Mouse (Mus musculus) T-cell, adult 2 months (primary cell): ENCODE data around the gene Fmo5.

Experiments used
- DNase-seq: peaks from one replicate; pipeline ENCODE4 v3.0.0; 2022; ENCODE audit warnings: low spot score

Fmo5 gene

GRCm38 (mm10) chr3:97680631-97681320, 52.2 kb downstream of the Fmo5 start:
- DNase-seq, result peak; percentile 82

- peak; percentile 72 for DNase-seq
Measured at GRCm38 (mm10) chr3:97681321-97682158, 52.9 kb downstream of the Fmo5 start.

DNA sequence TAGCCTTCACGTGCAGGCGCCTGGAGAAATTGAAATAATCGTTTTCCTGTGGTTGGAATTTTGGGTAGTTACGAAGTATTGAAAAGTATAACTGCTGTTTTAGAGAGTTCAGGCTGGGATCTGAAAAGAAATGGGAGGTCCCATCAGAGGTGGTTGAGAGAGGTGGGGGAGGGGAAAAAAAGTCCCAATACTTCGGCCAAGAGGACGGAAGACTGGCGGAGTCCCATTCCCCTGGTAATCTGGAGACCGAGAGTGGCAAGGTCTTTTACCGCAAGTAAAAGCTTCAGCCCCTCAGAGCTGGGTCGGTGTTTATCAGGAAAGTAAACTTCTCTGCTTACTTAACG, 53.5 kb downstream of the Fmo5 start:
- DNase-seq, result no peak

DNA sequence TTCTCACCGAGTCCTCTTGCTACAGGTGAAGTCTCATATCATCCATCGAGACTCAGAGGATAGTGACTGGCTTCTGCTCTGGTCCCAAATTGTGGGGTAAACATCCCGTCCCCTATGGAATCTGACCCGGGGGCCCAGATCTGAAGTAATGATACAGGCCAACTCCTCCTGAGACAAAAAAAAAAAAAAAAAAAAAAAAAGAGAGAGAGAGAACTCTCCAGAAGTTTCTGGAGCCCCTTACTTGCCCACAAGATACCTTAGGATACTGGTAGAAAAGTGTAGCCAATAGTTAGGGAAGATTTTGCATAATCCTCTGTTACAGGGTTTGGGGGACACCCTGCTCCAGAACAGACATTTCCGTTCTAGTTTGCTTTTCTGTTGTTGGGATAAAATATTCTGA, 54.0 kb downstream of the Fmo5 start:
- no peak for DNase-seq

DNA sequence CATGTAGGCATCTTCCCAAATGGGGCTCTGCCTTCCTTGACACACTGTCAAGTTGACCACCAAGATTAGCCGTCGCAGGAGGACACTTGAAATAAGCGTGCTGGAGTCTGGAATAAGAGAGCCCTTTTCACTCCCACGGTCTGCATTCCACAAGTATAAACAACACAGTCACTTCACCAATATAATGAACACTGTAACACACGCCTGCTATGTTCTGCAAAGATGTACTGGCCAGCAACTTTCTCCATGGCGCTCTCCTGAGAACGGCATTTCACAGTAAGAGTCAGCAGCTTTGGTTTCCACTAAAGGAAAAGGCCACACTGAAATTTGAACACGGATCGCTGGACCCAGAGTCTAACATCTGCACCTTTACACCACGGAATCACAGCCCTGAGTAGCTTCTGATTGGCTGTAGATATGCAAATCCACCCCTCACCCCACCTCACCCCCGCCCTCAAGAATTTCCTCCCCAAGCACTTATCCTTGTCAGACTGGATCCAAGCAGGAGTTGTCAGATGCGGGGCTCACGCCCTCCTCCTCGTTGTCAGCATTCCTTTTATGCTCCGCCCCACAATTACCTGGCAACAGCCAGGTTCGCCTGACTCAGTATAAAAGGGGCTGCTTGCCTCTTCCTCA, 55.1 kb downstream of the Fmo5 start:
- no peak for DNase-seq

GRCm38 (mm10) chr3:97686372-97687117, 57.9 kb downstream of the Fmo5 start:
- DNase-seq, result no peak

- DNase-seq, result no peak
Measured at GRCm38 (mm10) chr3:97689289-97689688, 60.7 kb downstream of the Fmo5 start.

DNA sequence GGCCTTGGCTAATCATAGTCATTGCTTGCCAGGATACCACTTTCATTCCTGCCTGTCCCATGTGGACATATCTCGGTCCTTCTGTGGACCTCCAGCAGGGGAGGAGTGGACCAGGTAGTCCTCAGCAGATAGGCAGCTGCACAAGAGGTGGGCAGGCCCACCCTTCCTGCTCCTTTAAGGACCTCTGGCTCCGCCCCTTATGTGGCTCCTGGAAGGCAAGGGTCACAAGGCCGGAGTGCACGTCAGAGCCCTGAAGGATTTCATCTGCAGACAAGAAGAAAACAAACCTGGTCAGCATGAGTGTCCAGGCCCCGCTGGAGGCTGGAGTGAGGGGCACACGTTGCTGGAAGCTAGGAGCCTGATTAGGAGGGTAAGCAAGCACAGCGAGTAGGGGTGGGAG, 62.0 kb downstream of the Fmo5 start:
- no peak for DNase-seq

DNA sequence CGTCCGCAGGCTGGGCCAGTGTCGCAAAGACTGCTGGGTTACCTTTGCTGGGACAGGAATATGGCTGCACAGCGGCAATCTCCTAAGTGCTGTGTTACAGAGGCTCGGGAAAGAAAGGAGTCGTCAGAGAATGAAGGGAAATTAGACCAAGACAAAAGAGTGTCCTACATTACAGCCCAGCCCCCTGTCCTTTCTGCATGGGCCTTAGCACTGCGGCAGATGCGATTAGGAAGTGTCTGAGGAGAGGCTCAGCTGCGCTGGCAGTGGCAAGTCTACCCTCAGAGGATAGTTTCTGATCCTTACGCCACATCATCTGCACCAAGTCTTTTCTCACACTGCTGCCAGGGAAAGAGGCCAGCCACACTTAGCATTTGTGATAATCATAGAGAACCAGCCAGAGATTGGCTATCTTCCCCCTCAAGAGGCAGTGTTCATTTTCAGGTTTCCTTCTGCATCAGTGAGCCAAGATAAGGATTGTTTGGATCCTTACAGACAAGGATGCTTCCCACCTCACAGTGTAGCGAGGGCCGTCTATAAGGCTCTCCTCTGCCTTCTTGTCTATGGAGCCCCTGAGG, 62.9 kb downstream of the Fmo5 start:
- no peak for DNase-seq

DNA sequence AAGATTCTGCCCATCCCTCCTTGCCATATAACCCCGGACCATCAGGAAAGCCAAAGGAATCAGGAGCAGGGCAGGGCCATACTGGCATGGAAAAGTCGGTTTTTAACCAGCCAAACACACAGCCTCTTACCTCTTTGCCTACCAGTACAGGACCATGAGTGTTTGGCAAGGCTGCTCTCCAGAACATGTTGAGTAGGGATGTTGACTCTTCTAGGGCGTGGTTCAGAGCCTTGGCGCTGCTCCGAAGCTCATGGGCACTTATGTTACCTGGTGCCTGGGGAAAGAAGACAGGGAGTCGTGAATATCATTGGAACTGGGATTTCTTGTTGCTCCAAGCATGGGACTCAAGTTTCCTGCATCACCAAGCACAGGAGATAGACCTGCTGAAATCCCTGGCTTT, 65.2 kb downstream of the Fmo5 start:
- DNase-seq, result no peak

DNA sequence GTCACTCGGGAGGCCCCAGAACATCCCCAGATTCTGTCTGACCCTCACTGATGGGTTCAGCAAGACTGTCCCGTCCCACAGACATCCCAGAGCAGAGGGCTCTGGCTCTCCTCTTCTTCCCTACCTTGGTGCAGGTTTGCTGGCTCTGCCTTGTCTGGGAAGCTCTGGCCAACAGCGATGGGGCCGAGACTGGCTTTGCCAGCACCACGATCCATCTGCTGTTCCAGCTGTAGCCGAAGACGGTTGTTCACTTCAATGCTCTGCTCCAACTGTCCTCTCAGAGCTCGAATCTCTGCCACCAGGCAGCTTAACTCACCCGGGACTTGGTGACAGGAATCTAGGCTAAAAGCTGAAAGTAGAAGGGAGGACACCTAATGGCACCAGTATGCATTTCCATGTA, 68.3 kb downstream of the Fmo5 start:
- no peak for DNase-seq

GRCm38 (mm10) chr3:97697291-97697690, 68.7 kb downstream of the Fmo5 start:
- no peak for DNase-seq

DNA sequence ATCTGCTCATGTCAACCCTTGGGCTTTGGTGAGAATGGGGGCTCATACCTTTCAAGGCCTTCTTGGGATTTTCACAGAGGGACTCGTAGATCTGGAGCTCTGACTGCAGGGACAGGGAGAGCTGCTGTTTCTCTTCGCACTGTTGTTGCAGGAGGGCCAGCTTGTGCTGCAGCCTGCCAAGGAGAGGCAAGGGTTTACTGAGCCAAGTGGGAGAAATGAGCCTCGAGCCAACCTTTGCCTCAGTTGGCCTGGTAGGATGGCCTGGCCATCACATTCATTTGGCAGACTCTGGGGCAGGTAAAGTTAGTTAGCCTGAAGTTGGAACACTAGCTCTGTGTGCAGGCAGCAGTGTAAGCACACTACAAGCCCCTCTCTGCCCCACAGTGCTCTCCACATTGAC, 70.5 kb downstream of the Fmo5 start:
- no peak for DNase-seq

GRCm38 (mm10) chr3:97701198-97701597, 72.6 kb downstream of the Fmo5 start:
- no peak for DNase-seq

GRCm38 (mm10) chr3:97702448-97703080, 74.0 kb downstream of the Fmo5 start:
- DNase-seq, result no peak
